Mouse (Mus musculus) intestine, postnatal 0 days (tissue): ENCODE measurements around the gene Gm9049. TPM values are rescaled to one million over a fixed set of nuclear protein-coding genes. Genes with fewer than 3 reads are reported as not detected.
"Not testable (repeated sequence)": the region's sequence is repeated elsewhere in the genome, so short reads cannot be mapped to it uniquely, and the experiment has no call there.

Experiments used
- ATAC-seq: fragments of 200-750 bp; cut with Nextera tagmentation; 2 replicates; pipeline ENCODE4 v1.8.0; 2017; ENCODE audit warnings: mild to moderate bottlenecking, moderate TSS enrichment, moderate library complexity
- H3K27ac ChIP-seq: fragments of 300-500 bp; sonication (generic); 2 replicates; pipeline ENCODE4 v1.5.1; 2014; ENCODE audit warnings: mild to moderate bottlenecking, low read depth, low read length, moderate library complexity
- H3K27me3 ChIP-seq: fragments of 300-500 bp; sonication (generic); replicated peaks from 2 replicates; pipeline ENCODE4 v1.6.1; 2014; ENCODE audit warnings: low read length, mixed read lengths; ENCODE audit not compliant: control insufficient read depth, insufficient read depth
- H3K36me3 ChIP-seq: fragments of 300-500 bp; sonication (generic); 2 replicates; pipeline ENCODE4 v1.6.1; 2014; ENCODE audit warnings: mild to moderate bottlenecking, moderate library complexity; ENCODE audit not compliant: control insufficient read depth, insufficient read depth
- H3K4me1 ChIP-seq: fragments of 300-500 bp; sonication (generic); replicated peaks from 2 replicates; pipeline ENCODE4 v1.6.1; 2014; ENCODE audit warnings: antibody characterized with exemption, low read length, mixed read lengths; ENCODE audit not compliant: control insufficient read depth, insufficient read depth
- H3K4me2 ChIP-seq: fragments of 300-500 bp; sonication (generic); replicated peaks from 2 replicates; pipeline ENCODE4 v1.6.1; 2014; ENCODE audit warnings: low read depth, mild to moderate bottlenecking, moderate library complexity
- H3K4me3 ChIP-seq: fragments of 300-500 bp; sonication (generic); 2 replicates; pipeline ENCODE4 v1.5.1; 2014; ENCODE audit warnings: low read depth, low read length
- H3K9ac ChIP-seq: fragments of 300-500 bp; sonication (generic); 2 replicates; pipeline ENCODE4 v1.6.1; 2014; ENCODE audit warnings: mild to moderate bottlenecking, low read depth, low read length
- H3K9me3 ChIP-seq: fragments of 300-500 bp; sonication (generic); 2 replicates; pipeline ENCODE4 v1.6.1; 2016; ENCODE audit warnings: mixed run types; ENCODE audit not compliant: control insufficient read depth
- CTCF ChIP-seq: sonication (generic); IDR thresholded peaks from 2 replicates; pipeline ENCODE4 v1.5.1; 2016; ENCODE audit warnings: low read depth, mild to moderate bottlenecking, control low read depth, antibody characterized with exemption, moderate library complexity
- WGBS: fragments of 180-500 bp; shearing (Covaris S2); extraction: QIAGEN DNeasy Blood & Tissue Kit; methylation state at CpG from one replicate; pipeline ENCODE4 v1.1.7; 2014; 5-methylcytosine and 5-hydroxymethylcytosine counted together
- polyA plus RNA-seq: library from polyadenylated mRNA; unstranded; fragments of >200 nt; fragmentation: Nextera tagmentation; extraction: Ambion mirVana; gene quantifications from 2 replicates; pipeline ENCODE4 v1.2.1, GENCODE M21; 2015

Gm9049 gene
- 0.09 TPM in 1 of 2 replicates, not detected in the other for polyA plus RNA-seq

GRCm38 (mm10) chr10:118354005-118354404 lies at the start of gene Gm9049:
Gm9049 (minus strand) TSS chr10:118354105.
- H3K9ac ChIP-seq, H3K4me1 ChIP-seq, ATAC-seq, H3K27me3 ChIP-seq, H3K27ac ChIP-seq, H3K4me2 ChIP-seq, H3K4me3 ChIP-seq, H3K9me3 ChIP-seq, H3K36me3 ChIP-seq: not testable (repeated sequence)
- WGBS: 80% methylated on average over 1 of the region's 11 CpGs

- H3K9me3 ChIP-seq: no peaks in the 10 kb centered on the region
- H3K27ac ChIP-seq: no peak overlapping the region
- H3K9ac ChIP-seq: no peak overlapping the region
- H3K27me3 ChIP-seq: no peaks in the 10 kb centered on the region
- no peak overlapping the region for H3K4me3 ChIP-seq
- no peak for TF ChIP-seq CTCF
- no peaks in the 10 kb centered on the region for H3K36me3 ChIP-seq
- 88% methylated on average over 16 of the region's 16 CpGs for WGBS
- ATAC-seq: no peak
- H3K4me1 ChIP-seq: no peaks in the 10 kb centered on the region
- H3K4me2 ChIP-seq: no peak overlapping the region
Measured at GRCm38 (mm10) chr10:118399917-118400316, 46.0 kb upstream of the Gm9049 start.

GRCm38 (mm10) chr10:118370443-118370842 lies 16.5 kb upstream of the Gm9049 start:
- 3% methylated on average over 10 of the region's 10 CpGs for WGBS
- no peaks in the 10 kb centered on the region for H3K4me1 ChIP-seq
- no peak overlapping the region for H3K4me3 ChIP-seq

GRCm38 (mm10) chr10:118369518-118369917 lies 15.6 kb upstream of the Gm9049 start:
- no peak overlapping the region for H3K27ac ChIP-seq
- no peaks in the 10 kb centered on the region for H3K36me3 ChIP-seq
- WGBS: 86% methylated on average over 9 of the region's 9 CpGs
- no peak for TF ChIP-seq CTCF
- H3K27me3 ChIP-seq: no peaks in the 10 kb centered on the region
- no peaks in the 10 kb centered on the region for H3K9me3 ChIP-seq
- no peak for ATAC-seq
- no peak overlapping the region for H3K9ac ChIP-seq
- no peaks in the 10 kb centered on the region for H3K4me1 ChIP-seq
- H3K4me2 ChIP-seq: no peak overlapping the region
- H3K4me3 ChIP-seq: no peak overlapping the region

More at GRCm38 (mm10) chr10:118370443-118370842, 16.5 kb upstream of the Gm9049 start:
- Histone ChIP-seq H3K9me3 (no peaks in the 10 kb centered on the region), H3K27ac (no peak overlapping the region), H3K9ac (no peak overlapping the region), H3K4me2 (no peak overlapping the region), H3K27me3 (no peaks in the 10 kb centered on the region), H3K36me3 (no peaks in the 10 kb centered on the region)
- ATAC-seq: peak; percentile 60; the same call in 1 of the 2 replicates
- peak; percentile 98 for TF ChIP-seq CTCF

- H3K9ac ChIP-seq, ATAC-seq, H3K27me3 ChIP-seq, H3K4me1 ChIP-seq, H3K9me3 ChIP-seq, H3K36me3 ChIP-seq, H3K4me3 ChIP-seq, H3K4me2 ChIP-seq, H3K27ac ChIP-seq: not testable (repeated sequence)
- WGBS: 75% methylated on average over 1 of the region's 14 CpGs
Measured at GRCm38 (mm10) chr10:118348579-118348978, 5.3 kb downstream of the Gm9049 start, which contains the start of gene Gm9048. Gm9048 (minus strand) TSS chr10:118348679.

GRCm38 (mm10) chr10:118343155-118343554 lies 10.8 kb downstream of the Gm9049 start, which contains the start of gene Gm9046:
Gm9046 (minus strand) TSS chr10:118343255.
- H3K4me2 ChIP-seq, H3K9ac ChIP-seq, H3K36me3 ChIP-seq, ATAC-seq, H3K27me3 ChIP-seq, H3K4me1 ChIP-seq, H3K4me3 ChIP-seq, H3K9me3 ChIP-seq, H3K27ac ChIP-seq: not testable (repeated sequence)
- no CpG with 5 or more reads among the region's 14 CpGs for WGBS

GRCm38 (mm10) chr10:118337731-118338130 lies 16.2 kb downstream of the Gm9049 start, which contains the start of gene Gm9045:
Gm9045 (minus strand) TSS chr10:118337831.
- H3K9ac ChIP-seq, ATAC-seq, H3K36me3 ChIP-seq, H3K27ac ChIP-seq, H3K4me3 ChIP-seq, H3K27me3 ChIP-seq, H3K9me3 ChIP-seq, H3K4me2 ChIP-seq, H3K4me1 ChIP-seq: not testable (repeated sequence)
- WGBS: no CpG with 5 or more reads among the region's 14 CpGs

- not testable (repeated sequence) for H3K4me1 ChIP-seq, H3K4me2 ChIP-seq, H3K9me3 ChIP-seq, H3K4me3 ChIP-seq, H3K27ac ChIP-seq, H3K9ac ChIP-seq, H3K27me3 ChIP-seq, H3K36me3 ChIP-seq, ATAC-seq
- WGBS: no CpG with 5 or more reads among the region's 14 CpGs
Measured at GRCm38 (mm10) chr10:118332308-118332707, 21.6 kb downstream of the Gm9049 start, which contains the start of gene Gm9044. Gm9044 (minus strand) TSS chr10:118332408.

- H3K27ac ChIP-seq: not testable (repeated sequence)
- no CpG with 5 or more reads among the region's 11 CpGs for WGBS
Measured at GRCm38 (mm10) chr10:118326869-118327268, 27.0 kb downstream of the Gm9049 start, which contains the start of gene Gm9040. Gm9040 (minus strand) TSS chr10:118326969.

More at GRCm38 (mm10) chr10:118326869-118327268, 27.0 kb downstream of the Gm9049 start, which contains the start of gene Gm9040:
- H3K36me3 ChIP-seq, H3K4me1 ChIP-seq, H3K9ac ChIP-seq, H3K4me3 ChIP-seq, H3K27me3 ChIP-seq, H3K4me2 ChIP-seq, H3K9me3 ChIP-seq, ATAC-seq: not testable (repeated sequence)
